Mouse (Mus musculus) thymus, adult 18-20 months (tissue): ENCODE results near the gene Eef1g.
"Not testable (repeated sequence)": the region's sequence is repeated elsewhere in the genome, so short reads cannot be mapped to it uniquely, and the experiment has no call there.

Experiments
- DNase-seq, 2 experiments: peaks; one replicate each; pipeline ENCODE4 v3.0.0; 2022; ENCODE audit warnings: mixed read lengths in 2 of 2

The Eef1g gene

GRCm38 (mm10) chr19:8945251-8945650 is 21.6 kb upstream of the Eef1g start:
- DNase-seq = no peak

GRCm38 (mm10) chr19:8946929-8947328 is 19.9 kb upstream of the Eef1g start:
- no peak for DNase-seq

- no peak for DNase-seq
Measured at GRCm38 (mm10) chr19:8950190-8950589, 16.7 kb upstream of the Eef1g start.

GRCm38 (mm10) chr19:8952241-8952640 is 14.6 kb upstream of the Eef1g start:
- DNase-seq = no peak

- peak; percentile 80 to 87 for DNase-seq
Measured at GRCm38 (mm10) chr19:8953135-8954039, 13.5 kb upstream of the Eef1g start, which contains the start of gene Tut1. Gene Tut1 (plus strand): TSS chr19:8953847.

- DNase-seq = no peak
Measured at GRCm38 (mm10) chr19:8954171-8954570, 12.7 kb upstream of the Eef1g start.

- DNase-seq = no peak
Measured at GRCm38 (mm10) chr19:8962256-8962655, 4.6 kb upstream of the Eef1g start.

GRCm38 (mm10) chr19:8965075-8965474 is 1.8 kb upstream of the Eef1g start:
- DNase-seq = no peak

- DNase-seq = no peak
Measured at GRCm38 (mm10) chr19:8965771-8966170, 1.1 kb upstream of the Eef1g start.

GRCm38 (mm10) chr19:8966198-8966589 is 647 bp upstream of the Eef1g start:
- no peak for DNase-seq

GRCm38 (mm10) chr19:8967373-8967743 is 517 bp downstream of the Eef1g start:
- no peak for DNase-seq

GRCm38 (mm10) chr19:8967893-8968292 is 1.1 kb downstream of the Eef1g start:
- no peak for DNase-seq

- DNase-seq = not testable (repeated sequence)
Measured at GRCm38 (mm10) chr19:8972491-8972890, 5.7 kb downstream of the Eef1g start.

GRCm38 (mm10) chr19:8974638-8975037 is 7.8 kb downstream of the Eef1g start:
- no peak for DNase-seq

GRCm38 (mm10) chr19:8975491-8975890 is 8.7 kb downstream of the Eef1g start:
- no peak for DNase-seq

- no peak for DNase-seq
Measured at GRCm38 (mm10) chr19:8976535-8976934, 9.7 kb downstream of the Eef1g start.

- no peak for DNase-seq
Measured at GRCm38 (mm10) chr19:8980771-8981170, 13.9 kb downstream of the Eef1g start.

GRCm38 (mm10) chr19:8981450-8982168 is 14.8 kb downstream of the Eef1g start:
- DNase-seq = no peak

GRCm38 (mm10) chr19:8982303-8983149 is 15.7 kb downstream of the Eef1g start:
- no peak for DNase-seq

- DNase-seq = no peak
Measured at GRCm38 (mm10) chr19:8983150-8983650, 16.4 kb downstream of the Eef1g start.

- DNase-seq = peak in 1 of 2 experiments; percentile 70
Measured at GRCm38 (mm10) chr19:8984255-8984868, 17.5 kb downstream of the Eef1g start.

- DNase-seq = no peak
Measured at GRCm38 (mm10) chr19:8985891-8986290, 19.1 kb downstream of the Eef1g start.
